Mouse (Mus musculus): ENCODE results near the gene Plxnb2. TPM values are rescaled to one million over a fixed set of nuclear protein-coding genes. Genes with fewer than 3 reads are reported as not detected.

Plxnb2 gene
- polyA plus RNA-seq, 2 experiments, result 170 to 212 TPM

DNA sequence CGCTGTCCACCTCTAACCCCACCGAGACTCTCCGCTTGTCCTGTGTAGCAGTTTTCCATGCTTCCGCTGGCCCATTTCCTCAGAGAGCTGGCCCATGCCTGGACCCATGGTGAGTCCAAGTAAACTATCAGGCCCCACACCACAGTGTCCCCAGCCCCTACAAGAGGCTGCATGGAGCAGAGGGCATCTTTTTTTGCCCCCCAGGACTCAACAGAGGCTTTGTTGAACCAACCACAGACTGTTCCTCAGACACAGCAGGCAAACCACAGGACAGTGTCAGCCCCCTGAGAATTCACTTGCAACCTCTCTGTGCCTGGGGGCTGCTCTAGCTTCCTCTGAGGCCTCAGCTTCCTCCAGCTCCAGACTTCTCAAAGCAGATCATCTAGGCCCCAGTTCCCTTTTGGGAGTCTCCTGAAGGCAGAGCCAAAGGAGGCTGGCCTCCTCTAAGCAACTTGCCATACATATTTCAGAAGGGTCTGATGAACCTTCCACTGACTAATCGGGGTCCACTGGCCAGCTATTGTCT is 9.0 kb downstream of the Plxnb2 start:
- no peak for ATAC-seq (ENCODE audit: low FRiP score, low read depth)
- DNase-seq (ENCODE audit: low spot score), result no peak
- Histone ChIP-seq H3K36me3 (ENCODE audit: control insufficient read depth, insufficient read depth, low read length) (peaks cover 24% of the 10 kb centered on the region), H3K27me3 (ENCODE audit: control insufficient read depth, insufficient read depth, low read length) (no peaks in the 10 kb centered on the region), H3K4me1 (ENCODE audit: control insufficient read depth, insufficient read depth, low read length) (peaks cover 68% of the 10 kb centered on the region), H3K27ac (replicated peaks; ENCODE audit: low read depth, low read length) (no peak overlapping the region), H3K4me3 (replicated peaks; ENCODE audit: low read length) (no peak overlapping the region), H3K9ac (ENCODE audit: low read depth, low read length, severe bottlenecking) (no peak overlapping the region), H3K4me2 (replicated peaks; ENCODE audit: low read depth, low read length, severe bottlenecking) (no peak overlapping the region), H3K9me3 (ENCODE audit: control insufficient read depth, low read length) (no peaks in the 10 kb centered on the region)
- WGBS, result 96% methylated on average over 5 of the region's 5 CpGs
- no peak for TF ChIP-seq POLR2A (IDR thresholded peaks at IDR 0.05; ENCODE audit: borderline replicate concordance, extremely low read depth, insufficient read depth, insufficient read length)

DNA sequence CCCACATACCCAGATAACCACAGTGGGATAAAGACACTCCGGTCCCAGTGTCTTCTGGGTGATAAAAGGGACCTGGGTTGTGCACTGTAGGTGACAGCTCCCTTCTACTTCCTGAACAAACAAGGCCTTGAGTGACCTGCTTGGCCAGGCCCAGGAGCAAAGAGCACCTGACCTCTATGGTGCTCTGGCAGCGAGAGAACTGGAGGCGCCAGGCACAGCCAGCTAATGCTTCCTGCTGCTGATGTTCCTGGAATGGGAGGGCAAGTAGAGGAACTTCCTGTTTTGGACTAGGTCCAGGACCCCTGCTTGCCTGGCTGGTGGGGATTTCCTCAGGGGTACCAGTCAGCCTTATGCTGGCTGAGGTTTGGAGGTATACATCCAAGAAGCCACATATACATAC is 10.5 kb downstream of the Plxnb2 start:
- peaks cover 53% of the 10 kb centered on the region for H3K4me1 ChIP-seq (ENCODE audit: control insufficient read depth, insufficient read depth, low read length)
- no peak overlapping the region for H3K9ac ChIP-seq (ENCODE audit: low read depth, low read length, severe bottlenecking)
- H3K27ac ChIP-seq (replicated peaks; ENCODE audit: low read depth, low read length), result peak overlapping the region; percentile 16
- ATAC-seq (ENCODE audit: low FRiP score, low read depth), result no peak
- no peaks in the 10 kb centered on the region for H3K27me3 ChIP-seq (ENCODE audit: control insufficient read depth, insufficient read depth, low read length)
- TF ChIP-seq POLR2A (IDR thresholded peaks at IDR 0.05; ENCODE audit: borderline replicate concordance, extremely low read depth, insufficient read depth, insufficient read length), result no peak
- no peak overlapping the region for H3K4me3 ChIP-seq (replicated peaks; ENCODE audit: low read length)
- WGBS, result 50% methylated on average over 3 of the region's 3 CpGs
- H3K36me3 ChIP-seq (ENCODE audit: control insufficient read depth, insufficient read depth, low read length), result peaks cover 39% of the 10 kb centered on the region
- DNase-seq (ENCODE audit: low spot score), result no peak
- peak overlapping the region; percentile 36; the same call in 1 of the 2 replicates for H3K4me2 ChIP-seq (replicated peaks; ENCODE audit: low read depth, low read length, severe bottlenecking)
- no peaks in the 10 kb centered on the region for H3K9me3 ChIP-seq (ENCODE audit: control insufficient read depth, low read length)

DNA sequence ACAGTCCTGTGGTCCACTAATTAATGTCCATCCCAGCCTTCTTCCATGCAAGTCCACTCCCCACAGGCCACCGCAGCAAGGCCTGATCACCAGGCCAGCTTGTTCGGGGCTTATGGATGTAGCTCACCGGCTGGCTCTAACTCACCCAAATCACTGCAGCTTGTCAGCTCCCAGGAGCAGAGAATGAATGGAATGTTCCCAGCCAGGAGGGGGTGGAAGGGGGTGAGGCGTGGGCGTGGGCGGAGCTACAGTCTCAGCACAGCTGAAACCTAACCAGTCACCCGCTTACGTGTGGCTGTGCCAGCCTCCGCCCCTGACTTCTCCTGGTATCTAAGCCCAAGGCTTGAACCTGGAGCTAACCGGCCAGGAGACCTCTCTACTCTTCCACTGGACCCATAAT is 11.2 kb downstream of the Plxnb2 start:
- Histone ChIP-seq H3K4me2 (replicated peaks; ENCODE audit: low read depth, low read length, severe bottlenecking) (peak overlapping the region; percentile 36), H3K9me3 (ENCODE audit: control insufficient read depth, low read length) (no peaks in the 10 kb centered on the region), H3K9ac (ENCODE audit: low read depth, low read length, severe bottlenecking) (0 out of 2 replicates have a peak overlapping the region, but pooled peaks have one; percentile 2), H3K4me1 (ENCODE audit: control insufficient read depth, insufficient read depth, low read length) (peaks cover 46% of the 10 kb centered on the region), H3K4me3 (replicated peaks; ENCODE audit: low read length) (peak overlapping the region; percentile 10; the same call in 1 of the 2 replicates), H3K27ac (replicated peaks; ENCODE audit: low read depth, low read length) (peak overlapping the region; percentile 40), H3K27me3 (ENCODE audit: control insufficient read depth, insufficient read depth, low read length) (no peaks in the 10 kb centered on the region), H3K36me3 (ENCODE audit: control insufficient read depth, insufficient read depth, low read length) (peaks cover 45% of the 10 kb centered on the region)
- no peak for TF ChIP-seq POLR2A (IDR thresholded peaks at IDR 0.05; ENCODE audit: borderline replicate concordance, extremely low read depth, insufficient read depth, insufficient read length)
- DNase-seq (ENCODE audit: low spot score) (peak; percentile 93), ATAC-seq (ENCODE audit: low FRiP score, low read depth) (peak; percentile 88)
- 5% methylated on average over 10 of the region's 10 CpGs for WGBS

DNA sequence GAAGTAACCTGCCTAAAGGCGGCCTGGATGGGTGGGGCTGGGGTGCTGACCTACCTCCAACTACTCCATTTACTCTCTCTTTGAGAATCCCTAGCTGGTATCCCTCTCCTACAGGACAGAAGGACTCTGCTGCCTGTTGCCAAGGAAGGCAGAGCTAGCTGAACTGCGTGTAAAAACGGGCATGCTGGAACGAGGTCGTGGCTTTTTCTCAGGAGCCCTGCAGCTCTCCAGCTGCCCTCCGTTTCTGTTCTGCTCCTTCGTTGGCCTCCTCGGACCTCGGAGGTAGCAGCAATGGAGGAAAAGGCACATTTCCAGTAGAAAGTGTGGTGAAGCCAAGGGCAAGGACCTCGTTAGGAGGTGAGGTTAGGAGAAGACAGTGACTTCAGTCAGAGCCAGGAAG is 11.7 kb downstream of the Plxnb2 start:
- H3K9ac ChIP-seq (ENCODE audit: low read depth, low read length, severe bottlenecking), result 0 out of 2 replicates have a peak overlapping the region, but pooled peaks have one; percentile 17

DNA sequence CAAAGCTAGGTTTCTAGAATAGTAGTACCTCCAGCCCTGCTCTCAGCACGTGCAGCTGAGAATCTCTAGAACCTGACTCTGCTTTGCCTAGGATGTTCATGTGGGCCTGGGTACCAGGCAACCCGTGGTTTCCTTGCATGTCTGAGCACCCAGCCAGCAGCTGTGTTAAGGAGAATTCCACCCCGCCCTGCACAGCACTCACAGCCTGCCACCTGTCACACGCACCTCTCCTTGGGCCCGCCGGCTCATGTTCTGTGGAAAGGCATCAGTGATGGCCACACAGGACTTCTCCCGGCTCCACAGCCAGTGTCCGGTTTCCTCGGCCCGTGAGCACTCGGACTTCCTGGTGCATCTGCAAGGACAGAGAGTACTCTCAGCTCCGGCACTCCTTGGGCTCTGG is 15.1 kb downstream of the Plxnb2 start:
- ATAC-seq (ENCODE audit: low FRiP score, low read depth), result no peak
- H3K36me3 ChIP-seq (ENCODE audit: control insufficient read depth, insufficient read depth, low read length), result peaks cover 84% of the 10 kb centered on the region
- no peak overlapping the region for H3K27ac ChIP-seq (replicated peaks; ENCODE audit: low read depth, low read length)
- H3K27me3 ChIP-seq (ENCODE audit: control insufficient read depth, insufficient read depth, low read length), result no peaks in the 10 kb centered on the region
- no peaks in the 10 kb centered on the region for H3K9me3 ChIP-seq (ENCODE audit: control insufficient read depth, low read length)
- H3K4me1 ChIP-seq (ENCODE audit: control insufficient read depth, insufficient read depth, low read length), result peaks cover 17% of the 10 kb centered on the region
- no peak overlapping the region for H3K4me2 ChIP-seq (replicated peaks; ENCODE audit: low read depth, low read length, severe bottlenecking)
- TF ChIP-seq POLR2A (IDR thresholded peaks at IDR 0.05; ENCODE audit: borderline replicate concordance, extremely low read depth, insufficient read depth, insufficient read length), result no peak
- no peak overlapping the region for H3K9ac ChIP-seq (ENCODE audit: low read depth, low read length, severe bottlenecking)
- no peak overlapping the region for H3K4me3 ChIP-seq (replicated peaks; ENCODE audit: low read length)
- 86% methylated on average over 12 of the region's 12 CpGs for WGBS
- no peak for DNase-seq (ENCODE audit: low spot score)

More for the DNA sequence above, 11.7 kb downstream of the Plxnb2 start:
- peak overlapping the region; percentile 40 for H3K27ac ChIP-seq (replicated peaks; ENCODE audit: low read depth, low read length)
- TF ChIP-seq POLR2A (IDR thresholded peaks at IDR 0.05; ENCODE audit: borderline replicate concordance, extremely low read depth, insufficient read depth, insufficient read length), result no peak
- peak overlapping the region; percentile 36 for H3K4me2 ChIP-seq (replicated peaks; ENCODE audit: low read depth, low read length, severe bottlenecking)
- no peak for ATAC-seq (ENCODE audit: low FRiP score, low read depth)
- peak overlapping the region; percentile 10; the same call in 1 of the 2 replicates for H3K4me3 ChIP-seq (replicated peaks; ENCODE audit: low read length)
- no peak for DNase-seq (ENCODE audit: low spot score)
- H3K27me3 ChIP-seq (ENCODE audit: control insufficient read depth, insufficient read depth, low read length), result no peaks in the 10 kb centered on the region
- H3K4me1 ChIP-seq (ENCODE audit: control insufficient read depth, insufficient read depth, low read length), result peaks cover 41% of the 10 kb centered on the region
- peaks cover 50% of the 10 kb centered on the region for H3K36me3 ChIP-seq (ENCODE audit: control insufficient read depth, insufficient read depth, low read length)
- H3K9me3 ChIP-seq (ENCODE audit: control insufficient read depth, low read length), result no peaks in the 10 kb centered on the region
- 47% methylated on average over 10 of the region's 10 CpGs for WGBS
